Mouse (Mus musculus) E14TG2a.4 (cell line): Measurements from ENCODE around the gene Nmur1.

Source experiments
- CTCF ChIP-seq: conservative IDR thresholded peaks from 2 replicates; pipeline ENCODE4 v1.5.1; 2014; ENCODE audit warnings: low read length
- POU5F1 ChIP-seq: IDR thresholded peaks from 2 replicates; pipeline ENCODE4 v1.6.1; 2014; ENCODE audit warnings: low read length, borderline replicate concordance

DNA sequence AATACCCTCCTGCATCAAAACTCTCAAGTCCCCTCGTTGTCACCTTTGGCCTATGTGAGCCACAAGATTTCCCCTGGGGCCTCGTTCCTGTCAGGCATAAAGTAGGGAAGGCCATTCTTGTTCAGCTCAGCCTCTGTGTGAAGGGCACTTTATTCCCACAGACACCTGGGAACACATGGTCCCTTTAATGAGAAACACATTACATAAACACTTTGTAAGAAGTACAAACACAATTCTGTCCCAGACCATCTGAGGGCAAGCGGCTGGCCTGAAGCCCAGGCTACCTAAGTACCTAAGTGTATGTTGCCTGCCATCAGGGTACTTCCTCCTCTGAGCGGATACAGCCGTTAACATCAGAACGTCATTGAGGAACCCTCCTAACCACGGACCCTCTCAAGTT, 27.8 kb downstream of the Nmur1 start:
- TF ChIP-seq CTCF (no peak), POU5F1 (no peak)
